Mouse (Mus musculus): Measurements from ENCODE around the gene Ust.

Gene Ust

DNA sequence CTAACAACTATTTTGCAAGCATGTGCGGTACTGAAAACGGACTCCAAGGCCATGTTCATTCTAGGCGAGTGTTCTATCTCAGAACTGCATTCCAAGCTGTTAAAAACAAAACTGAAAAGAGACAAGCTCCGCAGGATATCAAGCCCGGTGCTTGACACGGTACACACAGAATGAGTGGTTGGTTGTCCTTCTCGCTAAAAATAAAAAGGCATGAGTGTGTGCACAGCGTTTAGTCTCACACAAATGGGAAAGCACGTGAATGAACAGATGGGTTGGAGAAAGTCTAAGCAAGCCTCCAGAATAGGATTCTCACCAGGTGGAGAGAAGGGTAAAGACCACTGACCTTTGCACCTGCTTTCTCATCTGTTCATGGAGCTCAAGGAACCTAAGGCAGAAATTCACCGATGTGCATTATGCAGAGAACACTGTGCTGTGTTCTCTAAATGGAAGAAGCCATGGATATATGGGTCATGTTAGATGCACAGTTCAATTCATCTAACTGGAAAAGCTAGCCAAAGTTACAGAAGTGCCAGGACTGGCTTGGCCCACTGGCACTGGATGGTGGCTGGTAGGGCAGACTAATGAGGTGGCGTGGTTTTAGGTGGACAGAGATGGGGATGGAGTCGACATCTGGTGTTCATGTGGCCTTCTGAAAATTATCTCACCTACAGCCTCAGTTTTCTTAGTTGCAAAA, 90.8 kb downstream of the Ust start:
- no peak for DNase-seq

GRCm38 (mm10) chr10:8419496-8420009, 99.1 kb downstream of the Ust start:
- DNase-seq = no peak

- DNase-seq = no peak
Measured at GRCm38 (mm10) chr10:8415474-8415873, 103.2 kb downstream of the Ust start.

DNA sequence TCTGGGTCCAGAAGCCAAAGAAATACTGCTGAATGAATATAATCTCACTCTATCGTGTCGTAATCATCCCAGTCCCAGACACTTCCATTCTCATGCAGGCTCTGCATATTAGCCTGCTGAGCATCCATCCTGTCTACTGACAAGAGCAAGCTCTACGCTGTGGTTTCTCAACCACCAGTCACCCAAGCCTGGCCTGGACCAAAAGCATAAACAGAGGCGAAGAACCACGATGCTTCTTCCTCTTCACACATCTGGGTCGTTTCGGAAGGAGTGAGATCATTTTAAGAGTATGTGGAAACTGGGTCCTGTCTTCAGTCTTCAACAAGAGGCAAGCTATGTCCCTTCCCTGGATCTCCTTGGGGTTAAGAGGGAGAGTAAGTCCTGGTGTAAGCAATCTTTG, 103.6 kb downstream of the Ust start:
- DNase-seq = no peak

- DNase-seq = no peak
Measured at GRCm38 (mm10) chr10:8405141-8405540, 113.5 kb downstream of the Ust start.

GRCm38 (mm10) chr10:8392226-8392625, 126.4 kb downstream of the Ust start:
- no peak for DNase-seq

- DNase-seq = no peak
Measured at GRCm38 (mm10) chr10:8391264-8391748, 127.3 kb downstream of the Ust start.

- no peak for DNase-seq
Measured at GRCm38 (mm10) chr10:8388239-8388638, 130.4 kb downstream of the Ust start.

DNA sequence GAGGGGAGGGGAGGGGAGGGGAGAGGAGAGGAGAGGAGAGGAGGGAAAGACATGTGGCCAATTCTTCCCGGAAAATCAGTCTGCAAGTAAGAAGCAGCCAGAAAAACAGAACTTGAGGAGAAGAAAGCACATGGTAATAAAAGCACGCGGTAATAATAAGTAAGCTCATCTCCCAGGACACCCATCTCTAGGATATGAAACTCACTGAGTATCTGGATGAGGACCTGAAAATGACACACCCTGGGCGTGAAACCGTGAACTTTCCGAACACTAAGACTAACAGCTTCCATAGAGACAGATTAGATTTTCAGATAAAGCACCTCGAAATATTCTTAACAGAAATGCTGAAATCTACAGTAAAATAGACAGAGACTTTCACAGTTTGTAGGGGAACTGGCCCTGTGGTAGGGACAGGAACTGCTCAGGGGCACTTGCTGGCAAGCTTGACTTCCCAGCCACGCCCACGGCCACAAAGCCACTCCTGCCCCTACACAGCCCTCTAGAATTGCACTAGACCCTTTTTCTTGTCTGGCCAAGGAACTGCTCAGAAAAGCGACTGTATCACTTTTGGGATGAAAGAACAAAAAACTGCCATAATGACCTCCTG, 148.6 kb downstream of the Ust start:
- no peak for DNase-seq

- DNase-seq = no peak
Measured at GRCm38 (mm10) chr10:8365816-8366215, 152.8 kb downstream of the Ust start.

DNA sequence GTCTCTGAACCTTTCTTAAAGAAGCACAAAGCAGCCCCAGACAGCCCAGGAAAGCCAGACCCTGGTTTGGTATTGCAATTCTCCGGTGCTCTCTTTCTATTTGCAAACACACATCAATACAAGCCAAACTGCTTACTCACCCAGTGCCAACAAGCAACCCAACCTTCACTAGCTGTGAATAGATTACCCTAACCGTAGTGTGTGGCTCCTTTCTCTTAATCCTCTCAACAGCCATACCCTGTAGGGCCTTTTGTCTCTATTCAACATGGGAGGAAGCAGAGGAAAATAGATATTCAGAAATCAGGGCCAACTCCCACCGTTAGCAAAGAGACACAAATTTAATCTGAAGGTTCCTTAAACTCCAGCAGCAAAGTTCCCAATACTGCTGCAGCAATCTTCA, 154.4 kb downstream of the Ust start:
- no peak for DNase-seq

DNA sequence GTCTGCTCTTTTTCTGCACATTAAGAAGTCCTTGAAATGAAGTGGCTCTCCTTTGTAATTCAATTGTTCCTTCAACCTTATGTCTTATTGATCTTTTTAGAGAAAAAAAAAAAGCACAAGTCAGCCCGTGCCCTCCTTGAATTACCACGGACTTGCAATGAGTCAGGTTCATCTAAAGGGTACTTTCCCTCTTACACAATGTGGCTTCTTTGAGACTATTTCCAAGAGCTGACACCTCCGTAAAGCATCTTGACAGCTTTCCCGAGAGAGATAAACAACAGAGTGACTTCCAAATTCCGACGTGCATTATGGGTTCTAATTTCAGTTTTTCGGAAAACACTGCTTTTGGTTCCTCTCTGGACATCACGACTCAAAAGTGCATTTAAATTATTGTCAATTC, 155.3 kb downstream of the Ust start:
- no peak for DNase-seq

DNA sequence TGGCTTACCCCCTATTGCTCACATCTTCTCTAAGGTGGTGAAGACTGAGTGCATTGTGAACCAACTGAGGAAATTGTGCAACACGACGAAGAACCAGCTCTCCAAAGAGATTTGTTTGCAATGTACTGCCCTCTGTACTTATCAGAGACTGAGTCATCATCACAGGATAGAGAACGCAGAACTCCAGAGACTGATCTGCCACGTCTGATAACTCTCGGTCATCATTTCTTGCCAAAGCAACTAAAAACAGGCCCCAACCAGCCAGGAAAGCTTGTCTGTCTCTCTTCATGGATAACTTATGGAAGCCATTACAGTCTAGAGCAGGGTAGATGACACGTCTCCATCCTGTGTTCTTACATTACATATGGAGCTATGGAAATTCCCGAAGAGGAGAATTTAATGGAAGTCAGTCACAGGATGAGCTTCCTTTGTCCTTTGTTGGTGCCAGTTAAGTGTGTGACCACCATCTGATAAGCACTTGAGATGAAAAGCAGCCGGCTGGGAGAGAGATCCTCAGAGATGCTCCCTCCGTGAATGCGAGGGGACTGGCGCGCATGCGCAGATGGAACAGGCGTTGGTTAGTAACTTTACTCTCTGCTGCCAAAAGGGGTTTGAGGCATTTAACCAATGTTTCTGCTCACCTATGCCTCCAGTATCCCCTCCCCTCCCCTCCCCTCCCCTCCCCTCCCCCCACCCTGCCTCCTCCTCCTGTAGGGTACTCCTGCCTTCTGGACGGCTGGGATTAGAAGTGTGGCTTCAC, 160.2 kb downstream of the Ust start:
- no peak for DNase-seq

GRCm38 (mm10) chr10:8353534-8353933, 165.1 kb downstream of the Ust start:
- DNase-seq = no peak

DNA sequence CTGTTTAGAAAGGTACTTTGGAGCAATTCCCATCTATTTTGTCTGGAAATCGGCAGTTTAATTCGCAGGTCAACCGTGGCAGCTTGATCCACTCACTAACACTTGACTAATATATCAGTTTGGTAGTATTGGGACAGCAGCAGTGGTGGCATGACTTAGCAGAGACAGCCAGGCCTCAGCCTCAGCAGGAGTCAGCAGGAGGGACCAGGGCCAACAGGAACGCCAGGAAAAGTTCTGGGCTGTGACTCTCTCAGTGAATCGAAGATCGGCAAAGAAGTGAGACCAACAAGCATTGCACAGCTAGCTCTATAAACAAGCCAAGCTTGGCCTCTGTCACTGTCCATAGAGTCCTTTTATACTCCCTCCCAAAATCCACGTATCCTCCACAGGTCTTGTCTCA, 168.0 kb downstream of the Ust start:
- DNase-seq = no peak

DNA sequence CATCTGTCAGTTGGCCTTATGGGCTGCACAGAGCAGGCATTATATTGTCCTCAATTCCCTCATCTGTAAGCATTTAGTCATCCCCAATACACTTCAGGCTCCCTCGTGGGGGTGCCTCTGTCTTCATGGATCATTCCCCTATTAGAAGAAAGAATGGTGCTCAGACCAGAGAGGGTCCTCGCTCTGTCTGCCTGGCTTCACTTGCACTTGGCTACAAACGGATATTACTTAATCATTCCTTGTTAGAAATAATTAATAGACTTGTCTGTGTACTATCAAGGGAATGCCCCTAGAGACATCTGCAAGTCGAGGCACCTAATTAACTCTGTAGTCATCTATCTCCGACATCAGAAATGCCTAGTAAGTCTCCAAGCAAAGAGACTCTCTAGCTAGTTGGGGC, 171.1 kb downstream of the Ust start:
- DNase-seq = no peak

DNA sequence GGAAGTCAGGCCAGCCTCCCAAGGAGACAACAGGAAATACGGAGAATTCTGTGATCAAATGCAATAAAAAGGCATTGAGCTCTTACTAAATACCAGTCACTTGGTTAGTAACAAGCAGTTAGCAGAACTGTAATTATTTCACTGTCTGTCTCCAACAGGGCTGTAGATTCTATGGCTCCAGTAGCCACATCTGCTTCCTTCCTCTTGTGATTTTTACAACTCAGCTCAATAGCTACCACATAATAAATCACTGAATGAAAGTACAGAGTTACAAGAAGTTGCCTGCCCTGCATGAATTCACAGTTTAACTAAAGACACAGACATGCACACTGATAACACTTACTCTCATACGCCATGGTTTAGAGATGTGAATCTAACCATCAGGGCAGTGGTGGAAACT, 176.1 kb downstream of the Ust start:
- DNase-seq = no peak

DNA sequence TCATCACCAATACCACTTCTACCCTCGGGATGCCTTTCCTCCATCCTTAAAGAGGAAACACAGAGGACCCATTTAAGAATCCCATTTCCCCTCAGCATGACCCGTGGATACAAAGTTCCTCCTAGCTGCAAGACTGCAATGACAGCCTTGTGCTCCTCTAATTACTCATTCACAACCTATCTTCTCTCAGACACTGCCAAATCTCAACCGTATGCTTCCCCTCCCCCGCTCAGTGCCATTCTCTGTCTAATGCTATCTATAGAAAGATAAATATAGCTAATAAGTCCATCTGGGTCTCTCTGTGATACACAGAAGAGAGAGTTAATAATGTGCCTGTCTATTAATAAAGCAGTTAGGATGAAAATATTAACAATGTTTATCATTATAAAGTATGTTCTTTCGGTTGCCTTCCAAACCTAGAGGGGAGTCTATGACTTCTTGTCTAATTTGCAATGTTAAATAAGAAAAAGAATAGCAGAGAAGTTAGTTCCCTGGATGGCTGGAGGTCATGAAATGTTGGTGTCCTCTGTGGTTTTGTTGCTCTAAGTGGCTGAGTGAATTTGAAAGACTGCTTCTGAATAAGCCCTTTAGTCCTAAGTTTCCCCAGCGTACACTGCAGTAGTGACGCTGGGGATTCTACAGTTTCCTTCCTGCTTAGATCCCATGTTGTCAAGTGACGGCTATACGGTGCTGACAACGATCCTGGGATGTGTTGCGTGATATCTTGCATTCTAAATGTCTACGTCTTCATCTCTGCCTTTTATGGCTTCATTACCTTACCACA, 178.8 kb downstream of the Ust start:
- no peak for DNase-seq

GRCm38 (mm10) chr10:8336601-8337000, 182.0 kb downstream of the Ust start:
- no peak for DNase-seq

DNA sequence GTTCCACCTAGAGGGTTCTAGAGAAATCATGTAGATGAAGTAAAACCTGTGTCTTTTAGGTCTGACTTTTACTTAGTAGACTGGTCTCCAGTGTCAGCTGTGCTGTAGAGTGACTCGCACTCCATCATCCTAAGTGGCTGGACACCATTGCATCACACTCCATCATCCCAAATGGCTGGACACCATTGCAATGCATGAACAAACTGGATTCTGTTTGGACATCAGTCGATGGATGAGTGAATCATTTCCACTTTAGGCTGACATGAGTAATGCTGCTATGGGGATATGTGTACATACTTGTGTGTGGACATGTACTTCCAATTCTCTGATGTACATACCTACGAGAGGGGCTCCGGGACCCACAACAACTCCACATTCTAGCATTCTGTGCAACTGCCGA, 187.7 kb downstream of the Ust start:
- DNase-seq = no peak

DNA sequence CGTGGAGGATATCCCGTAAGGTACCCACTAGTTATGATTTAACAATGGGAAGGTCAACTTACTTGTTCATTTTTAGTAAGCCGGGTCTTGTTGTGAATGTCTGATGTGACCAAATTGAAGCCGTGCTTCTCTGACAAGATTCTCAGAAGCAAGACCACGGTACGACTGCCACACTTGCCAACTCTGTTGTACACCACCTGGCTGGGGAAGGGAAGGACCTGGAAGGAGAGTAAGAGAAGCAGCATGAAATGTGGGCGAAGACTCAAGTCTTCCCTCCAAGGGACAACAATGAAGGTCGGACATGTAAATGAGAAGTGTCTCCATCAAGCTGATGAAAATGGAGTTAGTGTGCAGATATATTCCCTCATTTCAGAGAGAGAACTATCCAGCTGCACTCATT, 188.6 kb downstream of the Ust start:
- DNase-seq = no peak

DNA sequence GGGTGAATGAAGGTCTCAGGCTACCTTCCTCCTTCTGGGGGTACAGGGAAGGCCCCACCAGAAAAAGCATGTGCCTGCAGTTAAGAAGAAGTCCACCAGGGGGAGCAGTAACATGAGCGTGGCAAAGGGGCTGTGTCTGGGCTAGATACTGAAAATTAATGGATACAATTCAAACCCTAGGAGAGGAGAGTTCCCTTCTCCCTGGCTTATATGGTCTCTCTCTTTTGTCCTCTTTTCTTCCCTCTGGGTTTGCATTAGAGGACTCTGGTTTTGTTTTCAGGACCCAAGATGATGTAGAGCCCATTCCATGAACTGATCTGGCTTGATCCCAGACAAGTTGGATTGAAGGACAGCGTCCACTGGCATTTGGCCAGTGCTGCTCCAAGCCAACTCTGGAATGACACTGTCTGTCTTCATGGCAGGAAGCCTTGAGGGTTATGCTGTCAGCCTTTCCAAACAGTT, 195.3 kb downstream of the Ust start:
- peak; percentile 2 to 30 for DNase-seq

- DNase-seq = no peak
Measured at GRCm38 (mm10) chr10:8320771-8321170, 197.9 kb downstream of the Ust start.
